Mouse (Mus musculus): ENCODE measurements around the gene Rtn4r.

Gene Rtn4r

GRCm38 (mm10) chr16:18127241-18127861 lies at the start of gene Rtn4r:
Gene Rtn4r (plus strand): TSS chr16:18127642.
- in situ Hi-C loops (cut with MboI, MseI): no loop called here

GRCm38 (mm10) chr16:18078314-18079015 lies 49.0 kb upstream of the Rtn4r start:
- in situ Hi-C loops (cut with MboI, MseI): loop anchor here (10.0 kb wide), 1 partner anchor 56 kb away; no protein-coding TSS in a partner anchor

GRCm38 (mm10) chr16:18079300-18079699 lies 48.1 kb upstream of the Rtn4r start:
- in situ Hi-C loops (cut with MboI, MseI): loop anchor here (10.0 kb wide), 1 partner anchor 56 kb away; no protein-coding TSS in a partner anchor

GRCm38 (mm10) chr16:18080171-18080570 lies 47.3 kb upstream of the Rtn4r start:
- in situ Hi-C loops (cut with MboI, MseI): no loop called here

- in situ Hi-C loops (cut with MboI, MseI): no loop called here
Observed at GRCm38 (mm10) chr16:18081149-18081827, 46.2 kb upstream of the Rtn4r start.

DNA sequence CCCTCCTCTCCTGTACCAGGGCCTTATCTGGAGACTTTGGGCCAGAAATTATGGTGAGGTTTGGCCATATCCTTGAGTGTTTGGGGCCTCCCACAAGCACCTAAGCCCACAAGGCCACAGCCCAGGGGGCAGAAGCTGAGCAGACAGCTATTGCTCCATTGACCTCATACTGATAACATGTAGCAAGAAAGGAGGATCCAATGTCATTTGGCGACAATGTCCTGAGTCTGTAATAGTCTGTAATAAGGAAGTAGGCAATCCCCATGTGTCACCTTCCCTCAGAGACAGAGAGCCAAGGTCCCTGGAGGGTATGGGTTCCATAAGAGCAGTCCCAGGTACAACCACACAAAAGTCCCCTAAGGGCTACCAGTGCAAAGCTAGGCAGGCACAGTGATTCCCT lies 45.2 kb upstream of the Rtn4r start:
- in situ Hi-C loops (cut with MboI, MseI): no loop called here

GRCm38 (mm10) chr16:18083231-18083951 lies 44.1 kb upstream of the Rtn4r start:
- in situ Hi-C loops (cut with MboI, MseI): no loop called here

DNA sequence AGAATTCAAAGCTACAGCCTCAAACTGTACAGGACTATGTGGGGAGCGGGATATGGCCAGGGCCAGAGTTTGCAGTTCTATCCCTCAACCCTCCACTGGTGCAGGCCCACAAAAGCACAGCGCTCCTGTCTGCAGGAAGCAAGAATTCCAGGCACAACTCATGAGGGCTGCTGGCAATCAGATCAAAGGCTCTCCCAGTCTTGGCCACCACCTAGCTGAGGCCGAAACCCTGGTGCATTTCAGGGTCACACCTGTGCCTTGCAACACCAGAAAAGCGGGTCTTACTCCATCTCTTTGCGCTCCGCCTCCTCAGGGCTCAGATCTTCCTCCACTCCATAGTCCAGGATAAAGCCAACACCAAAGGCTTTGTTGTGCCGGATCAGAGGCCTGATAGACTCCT lies 43.2 kb upstream of the Rtn4r start:
- in situ Hi-C loops (cut with MboI, MseI): no loop called here

DNA sequence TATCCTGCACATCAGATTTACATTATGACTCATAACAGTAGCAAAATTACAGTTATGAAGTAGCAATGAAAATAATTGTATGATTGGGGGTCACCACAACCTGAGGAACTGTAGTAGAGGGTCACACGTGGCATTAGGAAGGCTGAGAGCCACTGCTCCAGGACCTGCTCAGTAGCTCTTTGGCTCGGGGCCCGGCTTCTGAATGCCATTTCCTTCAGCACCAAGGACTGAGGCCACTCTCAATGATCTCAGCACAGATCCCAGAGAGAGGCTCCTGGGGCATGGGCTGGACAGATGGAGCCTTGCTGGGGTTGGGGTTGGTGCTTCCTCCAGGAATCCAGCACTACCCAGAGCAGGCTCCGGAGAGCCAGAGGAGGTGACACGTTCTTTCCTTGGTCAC lies 40.3 kb upstream of the Rtn4r start:
- in situ Hi-C loops (cut with MboI, MseI): no loop called here

DNA sequence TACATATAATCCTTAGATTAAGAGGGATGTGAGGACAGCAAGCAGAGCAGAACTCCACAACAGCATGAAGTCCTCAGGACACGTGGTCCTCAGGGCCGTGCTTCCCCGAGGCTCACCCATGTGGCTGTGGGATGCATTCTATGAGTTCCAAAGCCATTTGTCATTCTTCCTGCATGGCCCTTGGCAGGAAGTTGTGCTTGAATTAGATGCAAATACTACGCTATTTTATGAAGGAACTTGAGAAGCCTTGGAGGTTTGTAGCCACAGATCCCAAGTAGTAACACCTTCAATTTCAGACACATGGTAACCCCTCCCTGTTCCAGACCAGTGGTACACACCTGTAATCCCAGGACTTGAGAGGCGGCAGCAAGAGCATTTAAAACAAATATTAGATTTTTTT lies 31.1 kb upstream of the Rtn4r start:
- in situ Hi-C loops (cut with MboI, MseI): no loop called here

- in situ Hi-C loops (cut with MboI, MseI): no loop called here
Observed at GRCm38 (mm10) chr16:18102816-18103215, 24.6 kb upstream of the Rtn4r start.

GRCm38 (mm10) chr16:18103366-18103765 lies 24.1 kb upstream of the Rtn4r start:
- in situ Hi-C loops (cut with MboI, MseI): no loop called here

GRCm38 (mm10) chr16:18103808-18104207 lies 23.6 kb upstream of the Rtn4r start:
- in situ Hi-C loops (cut with MboI, MseI): no loop called here

DNA sequence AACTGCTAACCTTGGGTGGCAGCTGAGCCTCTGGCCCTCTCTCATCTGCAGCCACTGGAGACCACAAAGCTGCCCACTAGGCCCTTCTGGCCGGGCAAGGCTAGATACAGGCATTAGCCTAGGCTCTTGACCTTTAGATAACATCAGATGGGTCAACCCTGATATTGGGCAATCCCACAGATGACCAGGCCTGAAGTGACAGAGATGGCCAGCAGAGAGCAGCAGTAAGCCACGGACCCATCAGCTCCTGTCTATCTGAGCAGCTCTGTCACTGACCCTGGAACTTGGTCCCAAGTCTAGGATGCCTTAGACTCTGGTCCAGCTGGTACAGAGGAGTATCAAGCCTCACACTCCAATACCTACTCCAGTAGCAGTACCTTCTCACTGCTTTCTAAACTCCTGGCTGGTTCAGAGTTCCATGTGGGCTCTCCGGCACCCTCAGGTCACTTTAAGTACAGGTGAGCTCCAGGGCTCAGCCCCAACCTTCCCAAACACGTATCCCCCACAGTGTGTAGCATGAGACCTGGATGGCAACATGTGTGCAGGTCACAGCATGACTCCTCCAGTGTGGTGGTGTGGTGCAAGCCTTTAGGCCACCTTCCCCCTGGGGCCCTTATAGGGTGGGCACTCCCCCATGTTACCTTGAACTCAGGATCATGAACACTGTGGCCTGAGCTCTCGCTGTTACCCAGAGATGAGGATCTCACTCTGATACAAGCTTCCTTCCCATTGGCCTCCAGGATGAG lies 19.0 kb upstream of the Rtn4r start:
- in situ Hi-C loops (cut with MboI, MseI): no loop called here

- in situ Hi-C loops (cut with MboI, MseI): no loop called here
Observed at GRCm38 (mm10) chr16:18111042-18111441, 16.4 kb upstream of the Rtn4r start.

GRCm38 (mm10) chr16:18116467-18116866 lies 11.0 kb upstream of the Rtn4r start:
- in situ Hi-C loops (cut with MboI, MseI): loop anchor here (5.0 kb wide), 1 partner anchor 96 kb away; no protein-coding TSS in a partner anchor

DNA sequence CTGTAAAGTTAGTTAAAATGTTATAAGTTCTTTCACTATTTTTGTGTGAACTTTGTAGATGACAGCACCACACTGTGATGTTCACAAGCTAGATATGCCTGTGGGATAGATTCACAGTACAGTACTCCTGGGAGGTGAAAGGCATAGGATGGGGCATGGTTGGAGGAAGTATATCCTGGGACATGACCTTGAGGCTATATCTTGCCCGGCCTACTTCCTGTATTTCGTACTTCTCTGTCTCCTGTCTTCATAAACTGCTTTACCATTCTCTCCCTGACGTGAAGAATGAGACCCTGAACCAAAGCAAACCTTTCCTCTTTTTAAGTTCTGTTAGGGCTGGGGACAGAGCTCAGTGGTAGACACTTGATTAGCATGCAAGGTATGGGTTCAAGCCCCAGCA lies 9.2 kb upstream of the Rtn4r start:
- in situ Hi-C loops (cut with MboI, MseI): loop anchor here (5.0 kb wide), 1 partner anchor 94 kb away; no protein-coding TSS in a partner anchor

GRCm38 (mm10) chr16:18119031-18119730 lies 8.3 kb upstream of the Rtn4r start:
- in situ Hi-C loops (cut with MboI, MseI): loop anchor here (5.0 kb wide), 1 partner anchor 93 kb away; no protein-coding TSS in a partner anchor

- in situ Hi-C loops (cut with MboI, MseI): loop anchor here (5.0 kb wide), 1 partner anchor 50 kb away; no protein-coding TSS in a partner anchor
Observed at GRCm38 (mm10) chr16:18122740-18123139, 4.7 kb upstream of the Rtn4r start.

GRCm38 (mm10) chr16:18123471-18123870 lies 4.0 kb upstream of the Rtn4r start:
- in situ Hi-C loops (cut with MboI, MseI): loop anchor here (5.0 kb wide), 1 partner anchor 49 kb away; no protein-coding TSS in a partner anchor

Data from T-helper 1 cell (primary cell).